Mouse (Mus musculus) megakaryocyte progenitor cell, adult 5-6 weeks (primary cell): ENCODE data around the gene Zfp879. TPM values are rescaled to one million over a fixed set of nuclear protein-coding genes. Genes with fewer than 3 reads are reported as not detected.

Experiments
- total RNA-seq, 2 experiments: library from RNA; stranded (forward) in 1 of 2; stranded (reverse) in 1 of 2; fragments of 157-497, 149-512 nt in 1 of 2; fragments of 200-1000 nt in 1 of 2; gene quantifications; 2 replicates each; pipeline versions ENCODE4 v1.2.3 to v1.2.4; 2015 to 2017

The Zfp879 gene
- total RNA-seq, 2 experiments from 2014 or later: 0.10 TPM; not detected in 1

Other genes with a start within 250 kb of the Zfp879 start
- 0.17 TPM in 1 of 2 replicates, not detected in the other for gene Adamts2, start 239.5 kb downstream of the Zfp879 start, total RNA-seq (2015)
- not detected in 2 replicates for gene Adamts2, start 239.5 kb downstream of the Zfp879 start, total RNA-seq (2017)
- 0.66 and 1.0 TPM in 2 replicates for gene Zfp354c, start 13.8 kb downstream of the Zfp879 start, total RNA-seq (2015)
- gene Zfp354c, start 13.8 kb downstream of the Zfp879 start, total RNA-seq (2017): 0.50 and 1.1 TPM in 2 replicates
- not detected in 2 replicates for gene Grm6, start 9.1 kb upstream of the Zfp879 start, total RNA-seq (2015)
- not detected in 2 replicates for gene Grm6, start 9.1 kb upstream of the Zfp879 start, total RNA-seq (2017)
- gene Zfp454, start 46.1 kb upstream of the Zfp879 start, total RNA-seq (2015): not detected in 2 replicates
- not detected in 2 replicates for gene Zfp454, start 46.1 kb upstream of the Zfp879 start, total RNA-seq (2017)
- gene Zfp2, start 74.6 kb upstream of the Zfp879 start, total RNA-seq (2015): 1.8 and 3.8 TPM in 2 replicates
- 0.68 and 0.96 TPM in 2 replicates for gene Zfp2, start 74.6 kb upstream of the Zfp879 start, total RNA-seq (2017)
- 0.10 TPM in 1 of 2 replicates, not detected in the other for gene Zfp354b, start 90.1 kb upstream of the Zfp879 start, total RNA-seq (2015)
- gene Zfp354b, start 90.1 kb upstream of the Zfp879 start, total RNA-seq (2017): 0.27 TPM in 1 of 2 replicates, not detected in the other
- not detected in 2 replicates for gene 4933414I15Rik, start 102.2 kb upstream of the Zfp879 start, total RNA-seq (2015)
- gene 4933414I15Rik, start 102.2 kb upstream of the Zfp879 start, total RNA-seq (2017): not detected in 2 replicates
- gene Prop1, start 112.2 kb upstream of the Zfp879 start, total RNA-seq (2015): not detected in 2 replicates
- gene Prop1, start 112.2 kb upstream of the Zfp879 start, total RNA-seq (2017): not detected in 2 replicates
- not detected in 2 replicates for gene Olfr1378, start 125.0 kb upstream of the Zfp879 start, total RNA-seq (2015)
- not detected in 2 replicates for gene Olfr1378, start 125.0 kb upstream of the Zfp879 start, total RNA-seq (2017)
- not detected in 2 replicates for gene Olfr1377, start 140.4 kb upstream of the Zfp879 start, total RNA-seq (2015)
- not detected in 2 replicates for gene Olfr1377, start 140.4 kb upstream of the Zfp879 start, total RNA-seq (2017)
- not detected in 2 replicates for gene Olfr51, start 162.0 kb upstream of the Zfp879 start, total RNA-seq (2015)
- not detected in 2 replicates for gene Olfr51, start 162.0 kb upstream of the Zfp879 start, total RNA-seq (2017)
- gene Olfr54, start 172.7 kb upstream of the Zfp879 start, total RNA-seq (2015): not detected in 2 replicates
- gene Olfr54, start 172.7 kb upstream of the Zfp879 start, total RNA-seq (2017): not detected in 2 replicates
- gene Olfr1375, start 206.6 kb upstream of the Zfp879 start, total RNA-seq (2015): not detected in 2 replicates
- not detected in 2 replicates for gene Olfr1375, start 206.6 kb upstream of the Zfp879 start, total RNA-seq (2017)
- not detected in 2 replicates for gene Zfp354a, start 217.7 kb upstream of the Zfp879 start, total RNA-seq (2015)
- not detected in 2 replicates for gene Zfp354a, start 217.7 kb upstream of the Zfp879 start, total RNA-seq (2017)